Mouse (Mus musculus): ENCODE data around the gene Atp1a4.
A peak's percentile ranks its signal among the peaks of the same experiment; 100 is the strongest.
"Not testable (repeated sequence)": the region's sequence is repeated elsewhere in the genome, so short reads cannot be mapped to it uniquely, and the experiment has no call there.

Atp1a4 gene

DNA sequence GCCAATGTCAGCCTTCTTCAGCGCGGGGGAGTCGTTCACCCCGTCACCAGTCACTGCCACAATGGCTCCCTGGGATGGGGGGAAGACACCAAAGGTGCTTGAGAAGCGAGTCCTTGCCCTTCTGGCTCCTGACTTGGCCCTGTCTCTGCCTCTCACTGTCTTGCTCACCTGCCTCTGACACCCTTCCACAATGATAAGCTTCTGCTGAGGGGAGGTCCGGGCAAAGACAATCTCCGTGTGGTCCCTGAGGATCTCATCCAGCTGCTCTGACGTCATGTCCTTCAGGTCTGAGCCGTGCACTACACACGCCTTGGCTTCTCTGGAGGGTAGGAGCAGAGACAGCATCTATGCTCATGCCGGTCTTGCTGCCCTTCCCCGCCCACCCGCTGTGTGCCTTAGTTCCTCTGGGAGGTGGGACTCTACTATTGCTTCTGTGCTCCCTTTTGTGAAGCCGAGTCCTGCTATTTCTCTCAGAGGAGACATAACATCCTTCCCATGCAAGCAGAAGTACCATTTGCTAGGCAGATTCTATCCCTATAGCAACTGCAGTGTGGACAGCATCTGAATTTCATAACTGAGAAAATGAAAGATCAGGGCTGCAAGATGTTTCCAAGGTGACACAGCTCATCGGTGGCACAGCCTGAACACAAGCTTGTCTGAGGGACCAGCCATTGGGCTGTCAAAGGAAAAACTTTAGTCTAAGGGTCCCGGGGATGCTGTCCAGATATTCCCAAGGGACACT, 21.7 kb upstream of the Atp1a4 start:
- no peak for DNase-seq

DNA sequence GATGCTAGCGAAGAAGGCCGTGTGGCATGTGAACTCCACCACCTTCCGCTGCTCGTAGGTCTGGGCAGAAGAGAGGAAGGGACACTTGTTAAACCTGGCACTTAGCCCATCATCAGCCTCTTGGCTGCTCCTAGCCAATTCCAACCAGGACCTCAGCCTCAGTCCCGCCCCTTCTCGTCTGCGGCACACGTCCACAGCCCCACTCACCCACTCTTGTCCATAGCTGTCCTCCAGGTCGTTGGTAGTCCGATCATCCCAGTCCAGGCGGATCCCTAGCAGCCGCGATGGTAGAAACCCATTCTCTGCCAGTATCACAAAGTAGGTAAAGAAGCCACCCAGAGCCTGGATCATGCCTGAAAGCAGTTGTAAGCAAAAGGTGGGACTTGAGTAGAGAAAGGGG, 20.1 kb upstream of the Atp1a4 start:
- DNase-seq = no peak

DNA sequence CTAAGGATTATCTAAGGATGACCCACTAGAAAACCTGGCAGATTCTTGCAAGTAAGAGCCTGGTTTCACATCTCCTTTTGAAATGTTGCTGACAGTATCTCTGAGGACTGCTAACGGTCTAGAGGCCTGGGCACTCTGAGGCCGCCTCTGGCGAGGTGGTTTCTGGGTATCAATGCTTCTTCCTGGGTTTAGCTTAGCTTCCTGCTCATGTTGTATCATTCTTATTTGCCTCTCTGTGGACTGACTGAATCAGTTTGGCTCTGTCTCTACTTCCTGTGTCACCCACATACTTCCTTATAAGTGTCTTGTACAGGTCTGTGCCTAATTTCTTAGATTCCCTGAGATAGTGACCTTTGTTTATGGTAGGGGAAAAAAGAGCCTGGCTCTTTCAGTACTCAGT, 19.0 kb upstream of the Atp1a4 start:
- DNase-seq = no peak

DNA sequence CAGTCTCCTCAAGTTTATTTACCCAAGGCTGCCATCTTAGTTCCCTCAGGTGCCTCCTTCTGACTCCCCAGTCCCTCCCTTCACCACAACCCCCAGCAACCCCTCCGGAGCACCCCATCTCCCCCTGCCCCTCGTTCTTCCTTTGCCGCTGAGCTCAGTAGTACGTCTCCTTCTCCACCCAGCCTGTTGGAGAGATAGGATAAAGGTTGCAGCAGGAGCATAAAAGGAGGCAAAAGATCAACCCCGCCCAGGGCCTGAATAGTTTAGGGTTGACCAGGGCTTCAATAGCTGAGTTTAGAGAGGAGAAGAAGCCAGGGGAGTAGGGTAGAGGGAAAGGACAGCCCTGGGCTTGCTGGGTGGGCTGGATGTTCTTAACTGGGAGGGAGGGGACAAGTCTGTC, 16.3 kb upstream of the Atp1a4 start:
- no peak for DNase-seq

DNA sequence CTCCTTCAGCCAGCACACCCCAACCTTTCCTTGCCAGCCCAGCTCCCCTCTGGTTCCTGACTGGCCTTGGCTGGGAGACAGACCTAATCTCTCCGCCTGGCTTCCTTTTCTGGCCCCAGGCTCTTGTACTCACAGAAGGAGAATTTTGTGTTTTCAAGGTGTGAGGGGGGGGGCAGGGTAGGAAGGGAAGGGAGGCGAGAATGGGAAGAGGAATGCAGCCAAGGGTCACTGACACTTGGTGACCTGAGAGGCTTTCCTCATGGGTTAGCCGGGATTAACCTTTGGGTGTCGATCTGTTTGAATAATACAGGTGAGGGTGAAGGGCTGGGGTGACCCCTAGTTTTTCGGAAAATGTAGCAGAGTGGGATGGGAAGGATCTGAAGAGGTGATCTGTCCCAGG, 15.9 kb upstream of the Atp1a4 start:
- no peak for DNase-seq

DNA sequence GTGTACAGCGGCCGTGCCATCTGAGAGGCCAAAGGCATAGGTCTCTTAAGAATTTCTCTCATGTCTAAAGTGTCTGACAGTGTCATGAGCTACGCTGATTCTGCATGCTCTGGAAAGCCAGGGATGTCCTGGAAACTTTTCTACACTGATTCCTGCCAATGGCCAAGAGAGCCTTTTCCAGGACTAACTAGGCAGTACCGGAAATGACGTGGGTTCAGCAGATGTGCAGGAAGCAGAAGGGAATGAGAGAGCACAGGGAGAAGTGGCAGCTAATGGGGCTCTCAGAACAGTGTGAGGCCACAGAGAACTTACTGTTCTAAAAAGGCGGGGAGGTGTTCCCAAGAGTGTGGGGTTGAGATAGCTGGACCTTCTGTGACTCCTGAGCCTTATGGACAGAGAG, 15.2 kb upstream of the Atp1a4 start:
- DNase-seq = no peak

DNA sequence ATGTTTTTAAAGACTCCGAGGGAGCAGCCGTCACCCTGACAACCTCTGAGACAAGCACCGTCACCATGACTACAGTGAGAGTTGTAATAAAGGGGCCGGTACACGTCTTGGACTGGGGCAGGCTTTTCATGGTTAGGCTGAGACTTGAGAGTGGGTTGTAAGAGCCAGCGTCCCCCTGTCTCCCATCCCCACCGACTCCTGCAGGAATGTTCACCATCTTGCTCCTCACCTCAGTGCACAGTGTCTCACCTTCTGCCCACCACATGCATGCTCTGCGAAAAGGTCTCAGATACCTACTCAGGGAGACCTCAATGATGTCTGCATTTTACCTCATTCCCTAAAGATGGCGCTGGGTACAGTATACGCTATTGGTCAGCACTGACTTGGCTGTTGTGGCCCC, 13.6 kb upstream of the Atp1a4 start:
- no peak for DNase-seq

DNA sequence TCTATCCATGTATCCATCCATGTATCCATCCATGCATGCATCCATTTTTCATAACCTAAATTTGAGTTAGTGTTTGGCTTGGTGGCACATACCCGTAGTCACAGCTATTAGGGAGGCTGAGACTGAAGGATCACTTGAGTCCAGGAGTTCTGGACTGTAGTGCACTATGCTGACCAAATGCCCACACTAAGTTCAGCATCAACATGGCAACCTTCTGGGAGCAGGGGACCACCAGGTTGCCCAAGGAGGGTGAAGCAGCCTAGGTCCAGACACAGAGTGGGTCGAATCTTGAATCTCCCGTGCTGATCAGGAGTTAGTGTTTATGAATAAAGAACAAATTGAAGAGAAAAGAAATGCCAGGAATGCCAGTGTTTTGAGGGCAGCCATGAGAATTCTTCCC, 13.0 kb upstream of the Atp1a4 start:
- DNase-seq = no peak

DNA sequence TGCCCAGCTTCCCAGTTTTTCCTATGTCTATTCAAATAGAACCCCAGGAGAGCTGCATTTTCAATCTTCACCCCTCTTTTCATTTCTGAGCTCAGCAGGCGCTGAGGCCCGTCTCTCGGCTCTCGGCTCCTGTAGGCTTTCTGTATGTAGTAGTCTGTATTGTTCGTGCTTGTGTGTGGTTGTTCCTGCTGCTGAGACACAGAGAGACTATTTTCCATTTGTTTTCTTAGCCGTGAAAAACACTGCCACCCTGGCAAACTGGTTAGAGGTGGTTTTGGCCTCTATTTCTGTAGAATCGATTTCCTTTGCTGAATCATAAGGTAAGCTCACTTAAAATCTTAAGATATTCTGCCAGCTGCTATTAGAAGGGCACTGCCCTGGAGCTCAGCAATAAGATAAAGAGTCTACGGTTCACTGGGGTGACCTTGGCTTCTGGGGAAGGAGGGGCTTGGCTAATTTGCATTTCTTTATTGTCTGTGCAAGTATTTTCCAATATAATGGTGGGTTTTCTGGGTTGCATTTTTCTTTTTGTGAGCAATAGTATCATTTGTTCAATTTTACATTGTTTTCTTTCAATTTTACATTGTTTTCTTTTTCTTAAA, 3.4 kb upstream of the Atp1a4 start, which contains the start of gene Igsf8:
Igsf8 (plus strand) TSS at position 165 of the 602 bp plus-strand sequence.
- DNase-seq = no peak

DNA sequence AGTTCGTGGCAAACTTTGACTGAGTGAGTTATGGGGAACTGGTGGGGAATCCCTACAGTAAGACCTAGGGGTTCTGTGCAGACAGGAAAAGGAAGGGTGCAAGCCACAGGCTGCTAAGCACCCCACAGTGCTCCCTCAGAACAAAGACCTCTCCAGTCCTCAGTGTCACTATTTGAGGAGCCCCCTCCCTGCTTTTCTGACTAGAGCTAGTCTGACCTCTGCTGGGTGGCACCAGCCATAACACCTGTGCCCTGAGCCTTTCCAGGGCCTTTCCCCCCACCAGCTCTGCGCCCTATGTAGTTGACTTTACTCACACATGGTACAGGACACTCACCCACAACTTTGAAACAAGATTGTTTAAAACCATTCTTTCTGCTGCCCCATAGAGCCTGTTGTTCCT, 10.5 kb downstream of the Atp1a4 start:
- DNase-seq = peak in 1 of 2 experiments; percentile 9

DNA sequence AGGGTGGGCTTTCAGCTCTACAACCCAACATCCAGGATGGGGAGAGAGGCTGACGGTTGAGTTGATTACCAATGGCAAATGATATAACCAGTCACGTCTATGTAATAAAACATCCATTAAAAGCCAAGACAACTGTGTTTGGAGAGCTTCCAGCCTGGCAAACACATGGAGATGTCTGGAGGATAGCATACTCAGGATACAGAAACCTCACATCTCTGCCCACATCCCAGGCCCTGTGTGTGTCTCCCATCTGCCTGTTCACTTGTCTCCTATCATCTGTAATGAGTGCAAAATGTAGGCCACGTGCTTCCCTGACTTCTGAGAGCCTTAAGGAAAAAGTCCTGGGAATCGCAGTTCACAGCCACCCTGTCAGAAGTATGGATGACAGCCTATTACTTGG, 11.0 kb downstream of the Atp1a4 start:
- no peak for DNase-seq

DNA sequence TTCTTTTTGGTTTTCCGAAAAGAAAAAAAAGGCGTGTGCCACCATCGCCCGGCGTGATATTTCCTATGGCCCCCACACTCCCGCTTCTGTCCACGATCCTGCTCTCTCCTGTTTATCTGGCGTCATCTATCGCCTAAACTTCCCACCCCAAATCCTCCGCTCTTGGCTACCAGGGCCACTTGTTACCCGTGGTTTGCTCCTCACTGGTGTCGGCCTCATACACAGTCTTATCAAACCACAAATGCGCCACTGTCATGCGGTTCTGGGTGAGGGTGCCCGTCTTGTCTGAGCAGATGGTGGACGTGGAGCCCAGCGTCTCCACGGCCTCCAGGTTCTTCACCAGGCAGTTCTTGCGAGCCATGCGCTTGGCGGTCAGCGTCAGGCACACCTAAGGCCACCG, 13.6 kb downstream of the Atp1a4 start:
- DNase-seq = not testable (repeated sequence)

DNA sequence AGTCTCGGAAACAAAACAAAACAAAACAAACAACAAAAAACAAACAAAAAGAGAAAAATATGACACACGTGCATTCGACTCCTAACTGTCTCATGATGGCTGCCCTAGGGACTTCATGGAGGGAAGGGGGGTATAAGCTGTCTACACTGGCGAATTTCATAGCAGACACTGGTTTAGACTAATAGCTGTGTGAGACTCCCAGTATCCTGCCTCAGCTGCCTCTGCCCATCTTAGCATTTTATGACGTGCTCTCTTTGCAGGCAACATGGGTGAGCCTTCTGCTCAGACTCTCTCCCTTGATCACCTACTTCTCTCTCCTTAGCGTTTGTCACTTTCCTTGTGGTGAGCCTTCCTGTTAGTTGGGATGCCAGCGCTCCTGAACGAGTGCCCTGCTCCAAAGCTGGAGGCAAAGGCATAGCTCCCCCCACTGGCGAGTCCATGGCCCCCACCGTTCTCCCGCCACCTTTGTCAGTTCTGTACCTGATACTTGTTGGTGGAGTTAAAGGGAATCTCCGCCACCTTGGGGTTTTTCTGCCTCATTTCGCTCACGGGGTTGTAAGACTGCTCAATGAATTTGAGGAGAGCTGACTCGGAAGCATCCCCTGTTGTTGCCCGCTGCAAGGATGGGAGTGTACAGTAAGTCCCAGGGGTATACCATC, 14.5 kb downstream of the Atp1a4 start:
- DNase-seq = peak; percentile 40 to 59

DNA sequence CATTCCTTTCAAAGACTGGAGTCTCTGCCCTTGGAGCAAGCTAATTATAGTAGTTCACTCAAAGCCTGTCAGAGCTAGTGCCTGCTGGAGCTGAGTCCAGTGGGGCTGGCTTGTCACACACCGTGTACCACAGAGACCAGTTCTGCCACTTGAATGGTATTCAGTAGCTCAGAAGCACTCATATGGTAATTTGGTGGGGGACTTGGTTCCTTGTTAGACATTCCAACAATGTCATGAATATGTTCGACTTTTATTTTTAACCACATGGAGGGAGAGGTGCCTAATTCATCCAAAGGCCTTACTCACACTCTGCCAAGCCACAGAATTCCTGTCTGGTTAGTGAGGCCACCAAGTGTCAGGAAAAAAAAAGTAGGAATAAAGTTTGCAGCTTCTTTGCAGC, 15.8 kb downstream of the Atp1a4 start:
- DNase-seq = no peak

DNA sequence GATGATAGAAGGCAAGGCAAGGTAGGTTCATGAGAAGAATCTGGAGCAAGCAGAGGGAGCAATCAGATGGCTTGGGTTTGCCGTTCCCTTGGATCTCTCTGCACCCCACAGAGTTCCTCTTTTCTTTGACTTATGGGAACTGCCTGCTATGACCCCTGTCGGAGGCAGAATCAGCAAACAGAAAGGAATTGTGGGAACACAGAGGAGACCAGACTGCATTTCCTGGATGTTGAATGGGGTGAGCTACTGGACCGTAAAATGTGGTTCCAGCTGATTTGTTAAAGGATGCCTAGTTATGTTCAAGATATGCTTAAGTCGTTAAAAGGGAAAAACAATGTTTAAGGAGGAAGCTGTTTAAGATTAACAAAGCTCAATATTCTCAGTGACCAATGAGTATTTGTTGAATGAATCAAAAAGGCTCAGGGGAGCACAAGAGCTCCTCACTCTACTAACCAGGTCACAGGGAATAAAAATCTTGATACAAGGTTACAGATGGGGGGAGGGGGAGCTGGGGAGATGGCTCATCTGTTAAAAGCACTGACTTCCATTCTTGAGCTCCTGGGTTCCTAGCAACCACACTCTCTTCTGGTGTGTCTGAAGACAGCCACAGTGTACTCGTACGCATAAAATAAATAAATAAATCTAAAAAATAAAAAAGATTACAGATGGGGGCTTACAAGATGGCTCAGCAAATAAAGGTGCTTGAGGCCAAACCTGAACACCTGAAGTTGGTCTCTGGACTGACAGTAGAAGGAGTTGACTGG, 17.1 kb downstream of the Atp1a4 start:
- DNase-seq = no peak

DNA sequence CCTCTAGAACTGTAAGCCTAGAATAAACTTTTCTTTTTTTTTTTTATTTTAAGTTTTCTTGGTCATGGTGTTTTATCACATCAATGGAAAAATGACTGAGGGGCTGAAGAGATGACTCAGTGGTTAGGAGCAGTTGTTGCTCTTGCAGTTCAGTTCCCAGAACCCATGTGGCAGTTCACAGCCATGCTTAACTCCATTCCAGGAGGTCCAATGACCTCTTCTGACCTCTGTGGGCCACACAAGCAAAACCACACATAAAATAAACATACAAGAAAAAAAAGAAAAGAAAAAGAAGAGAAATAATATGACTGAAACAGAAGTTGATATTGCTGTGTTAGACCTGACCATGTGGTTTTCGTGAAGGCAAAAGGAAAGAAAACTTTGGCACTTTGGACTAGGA, 29.0 kb downstream of the Atp1a4 start:
- DNase-seq = no peak

DNA sequence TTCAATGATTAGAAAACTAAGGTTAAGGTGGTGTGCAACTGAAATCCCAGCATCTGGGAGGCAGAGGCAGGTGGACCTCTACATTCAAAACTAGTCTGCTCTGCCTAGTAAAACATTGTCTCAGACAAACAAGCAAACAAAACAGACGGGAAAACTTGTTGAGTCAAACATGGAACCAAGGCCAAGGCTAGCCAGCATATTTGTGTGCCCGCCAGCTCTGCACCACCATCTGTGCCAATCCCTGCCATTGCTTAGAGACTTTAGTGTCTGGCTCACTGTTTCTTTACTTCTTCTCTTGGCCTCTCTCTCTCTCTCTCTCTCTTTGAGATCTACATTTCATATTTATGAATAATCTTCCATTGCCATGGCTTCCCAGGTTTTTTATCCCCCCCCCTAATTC, 30.0 kb downstream of the Atp1a4 start:
- DNase-seq = peak; percentile 63 to 64

DNA sequence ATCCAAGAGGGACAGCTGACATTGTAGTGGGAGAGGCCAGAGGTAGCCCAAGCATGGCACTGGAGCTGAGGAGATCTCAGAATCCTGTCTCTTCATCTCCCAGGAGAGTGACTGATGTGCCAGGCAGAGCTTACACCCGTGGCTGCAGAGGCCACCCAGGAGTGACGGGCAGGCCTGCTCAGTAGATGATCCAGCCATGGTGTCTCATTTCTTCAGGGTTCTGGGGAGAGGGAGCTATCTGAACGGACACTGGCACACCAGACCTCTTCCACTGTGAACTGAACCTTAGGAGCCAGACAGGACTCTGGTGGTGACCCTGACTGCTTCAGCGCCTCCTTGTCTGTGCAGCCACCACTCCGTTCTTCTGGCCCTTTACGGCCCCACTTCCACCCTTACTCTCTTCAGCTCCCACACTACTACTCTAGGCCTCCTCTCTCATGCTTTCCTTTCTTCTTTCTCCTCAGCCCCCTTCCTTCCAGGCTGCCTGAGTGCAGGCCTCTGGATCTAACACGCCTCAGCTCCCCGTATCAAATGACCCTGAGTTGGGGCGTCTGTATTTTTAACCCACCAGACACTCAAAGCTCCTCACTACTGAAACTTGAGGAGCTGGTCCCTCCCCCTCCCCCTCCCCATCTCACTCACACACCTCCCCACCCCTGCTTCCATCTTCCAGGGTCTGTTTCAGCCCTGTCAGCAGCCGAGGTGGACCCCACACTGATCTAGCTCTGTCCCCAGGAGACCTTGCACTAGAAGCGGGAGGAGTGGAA, 36.7 kb downstream of the Atp1a4 start:
- DNase-seq = no peak

DNA sequence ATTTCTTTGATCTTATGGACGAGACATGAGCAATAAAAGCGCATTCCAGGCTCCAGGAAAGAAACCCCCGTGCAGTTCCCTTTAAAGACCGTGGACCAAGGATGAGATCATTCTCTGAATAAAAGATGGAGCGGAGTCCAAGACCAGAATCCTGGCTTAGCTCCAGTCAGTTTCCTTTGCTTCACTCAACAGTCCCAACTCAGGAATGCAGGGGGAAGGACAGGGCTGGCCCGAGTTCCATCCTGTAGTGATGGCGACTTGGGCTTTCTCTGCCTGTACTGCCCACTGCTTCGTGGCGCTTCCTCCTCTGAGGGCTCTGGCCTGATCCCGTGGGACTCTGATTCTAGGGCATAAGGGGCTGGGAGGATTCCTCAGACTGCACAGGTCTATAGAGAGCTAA, 37.8 kb downstream of the Atp1a4 start:
- DNase-seq = peak in 1 of 2 experiments; percentile 33

DNA sequence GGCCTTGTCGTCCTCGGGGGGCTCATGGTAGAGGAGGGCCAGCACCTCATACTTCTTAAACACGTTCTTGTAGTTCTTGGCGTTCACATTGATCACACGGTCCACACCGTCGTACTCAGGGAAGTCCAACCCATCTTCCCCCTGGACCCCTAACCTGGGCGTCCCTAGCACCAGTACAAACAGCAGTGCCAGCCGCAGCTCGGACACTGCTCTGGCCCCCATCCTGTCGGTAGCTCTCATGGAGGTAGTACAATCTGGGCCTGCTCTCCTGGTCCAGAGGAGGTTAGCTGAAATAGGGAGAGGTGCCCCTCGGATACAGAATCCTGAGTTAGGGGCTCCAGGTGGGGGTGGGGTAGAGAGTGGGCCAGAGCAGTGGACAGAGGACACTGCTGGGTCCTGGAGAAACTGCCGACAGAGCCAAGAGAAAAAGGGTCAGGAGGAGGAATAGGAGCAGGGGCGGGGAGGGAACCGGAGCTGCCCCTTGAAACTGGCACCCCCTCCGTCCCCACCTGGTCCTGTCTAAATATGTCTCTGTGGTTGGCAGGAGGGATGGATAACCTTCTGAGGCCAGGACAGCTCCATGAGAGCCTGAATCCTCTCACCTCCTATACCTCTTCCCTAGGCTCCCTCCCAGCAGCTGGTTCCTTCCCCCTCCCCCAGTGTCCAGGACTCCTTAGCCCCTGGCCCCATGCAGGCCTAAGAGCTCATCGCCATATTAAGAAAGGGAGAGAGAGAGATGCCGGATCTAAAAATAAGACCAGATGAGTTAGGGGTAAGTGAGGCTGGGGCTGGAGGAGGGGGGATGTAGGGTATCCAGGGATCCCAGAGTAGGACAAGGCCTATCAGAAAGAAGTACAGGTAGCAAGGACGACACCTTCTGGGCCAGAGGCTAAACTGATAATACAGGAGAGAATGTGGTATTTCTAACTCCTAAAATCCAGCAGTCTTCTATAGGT, 38.5 kb downstream of the Atp1a4 start, which contains the start of gene Casq1:
Casq1 (minus strand) TSS at position 418 of the 956 bp plus-strand sequence.
- no peak for DNase-seq

DNA sequence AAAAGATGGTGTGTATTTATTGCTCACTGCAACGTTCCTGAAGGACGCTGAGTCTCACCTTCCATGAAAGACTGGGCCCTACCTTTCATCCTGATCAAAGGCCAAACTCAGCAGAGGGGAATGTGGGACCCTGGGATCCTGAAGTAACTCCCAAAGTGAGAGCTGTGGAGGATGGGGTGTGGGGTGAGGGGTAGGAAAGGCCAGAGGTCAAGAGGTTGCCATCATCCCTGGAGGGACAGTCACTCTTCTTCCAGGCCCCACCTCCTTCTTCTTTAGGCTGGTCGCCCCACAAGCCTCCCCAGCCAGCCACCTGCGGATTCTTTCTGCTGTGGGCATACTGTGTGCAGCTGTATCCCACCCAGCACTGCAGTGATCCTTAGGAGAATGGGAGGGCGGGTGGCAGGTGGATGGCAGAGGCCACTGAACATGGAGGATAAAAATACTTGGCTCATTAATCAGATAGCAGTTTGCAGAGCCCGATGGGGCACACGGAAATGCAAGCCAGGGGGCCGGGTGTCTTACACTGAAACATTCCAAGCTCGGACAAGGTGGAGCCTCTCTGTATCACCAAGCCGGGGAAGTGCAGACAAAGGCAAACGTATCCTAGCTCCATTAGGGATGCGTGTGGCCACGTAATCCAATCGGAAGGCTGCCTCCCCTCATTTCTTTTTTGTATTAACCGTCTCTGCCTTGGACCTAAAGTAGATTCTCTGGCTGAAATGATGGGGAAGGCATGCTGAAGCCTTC, 39.9 kb downstream of the Atp1a4 start:
- DNase-seq = no peak

Data from cerebellum, postnatal 36 days (tissue).